Mouse (Mus musculus) ES-Bruce4 (cell line): Measurements from ENCODE around the gene Gpc2.

ENCODE experiments used
- CTCF ChIP-seq: IDR thresholded peaks from one replicate; pipeline ENCODE4 v1.8.1; 2011; ENCODE audit warnings: low read depth, low read length
- POLR2A ChIP-seq: IDR thresholded peaks from one replicate; pipeline ENCODE4 v1.8.1; 2011; ENCODE audit warnings: low read length; ENCODE audit not compliant: insufficient read depth

DNA sequence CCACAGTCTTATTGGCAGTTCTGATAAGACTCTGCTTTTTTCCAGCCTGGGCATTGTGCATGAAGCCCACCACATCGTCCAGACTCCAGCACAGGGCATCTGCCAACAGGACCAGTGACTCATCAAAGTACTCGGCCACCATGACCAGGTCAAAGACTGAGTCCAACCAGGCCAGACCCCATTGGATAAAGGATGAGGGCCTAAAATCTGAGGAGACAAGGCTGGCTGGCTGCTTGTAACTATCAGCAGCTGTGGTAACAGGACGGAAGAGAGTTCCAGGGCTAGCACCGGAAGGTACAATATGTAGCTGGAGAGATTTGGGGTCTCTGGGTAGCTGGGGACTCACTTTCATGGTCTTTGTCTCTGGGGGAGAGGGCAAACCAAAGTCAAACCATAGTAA is 14.1 kb downstream of the Gpc2 start:
- TF ChIP-seq CTCF (no peak), POLR2A (no peak)
